In genomic region chr14:46941896-46942812, GRCm38 (mm10) we compare ENCODE assay signal across 8 mouse cellular contexts. TPM values are rescaled to one million over a fixed set of nuclear protein-coding genes. Genes with fewer than 3 reads are reported as not detected.
A peak's percentile ranks its signal among the peaks of the same experiment; 100 is the strongest.
DNase-seq lines count a peak whose midpoint lies in the region; ATAC-seq and TF ChIP-seq lines count a peak whose summit lies in the region.

No protein-coding gene starts in this region.

- H3K4me1 ChIP-seq in intestine, embryonic 14.5 days (replicated peaks; ENCODE audit: control insufficient read depth, insufficient read depth, low read length) = peaks cover 21% of the 10 kb centered on the region
- H3K4me1 ChIP-seq in midbrain, postnatal 0 days (ENCODE audit: insufficient read depth, low read length) = peaks cover 4% of the 10 kb centered on the region; the same call in 1 of the 2 replicates

- no peaks in the 10 kb centered on the region for H3K27me3 ChIP-seq in intestine, embryonic 14.5 days (replicated peaks; ENCODE audit: control insufficient read depth, insufficient read depth, low read length)
- no peaks in the 10 kb centered on the region for H3K27me3 ChIP-seq in midbrain, postnatal 0 days (ENCODE audit: insufficient read depth, low read length)

- peak overlapping the region; percentile 31 for H3K4me2 ChIP-seq in intestine, embryonic 14.5 days (ENCODE audit: low read length)
- H3K4me2 ChIP-seq in midbrain, postnatal 0 days (ENCODE audit: low read depth, low read length, poor library complexity, severe bottlenecking) = peak overlapping the region; percentile 42

- no peak overlapping the region for H3K9ac ChIP-seq in intestine, embryonic 14.5 days (ENCODE audit: low read length)
- H3K9ac ChIP-seq in midbrain, postnatal 0 days (replicated peaks; ENCODE audit: low read length, poor library complexity, severe bottlenecking) = no peak overlapping the region

- 39% methylated on average over 23 of the region's 23 CpGs for WGBS in intestine, embryonic 14.5 days
- WGBS in midbrain, postnatal 0 days = 53% methylated on average over 23 of the region's 23 CpGs

- H3K27ac ChIP-seq in intestine, embryonic 14.5 days (ENCODE audit: low read depth) = peak overlapping the region; percentile 84
- peak overlapping the region; percentile 62 for H3K27ac ChIP-seq in midbrain, postnatal 0 days (ENCODE audit: low read depth, low read length)

- peak; percentile 67 for ATAC-seq in granulocyte monocyte progenitor cell, adult 5-6 weeks (replicated peaks; ENCODE audit: poor library complexity, severe bottlenecking)
- ATAC-seq in intestine, embryonic 14.5 days (replicated peaks; ENCODE audit: low FRiP score, low TSS enrichment, low read depth) = peak; percentile 84
- peak; percentile 70 for ATAC-seq in midbrain, postnatal 0 days (ENCODE audit: low FRiP score)
- ATAC-seq in monocyte, adult 5-6 weeks (replicated peaks; ENCODE audit: insufficient number of reproducible peaks, low FRiP score, low TSS enrichment, poor library complexity, severe bottlenecking) = no peak
- no peak for ATAC-seq in erythroblast, adult 5-6 weeks (replicated peaks; ENCODE audit: low FRiP score, poor library complexity, severe bottlenecking)

- no peaks in the 10 kb centered on the region for H3K9me3 ChIP-seq in intestine, embryonic 14.5 days (ENCODE audit: control insufficient read depth, low read length)
- H3K9me3 ChIP-seq in midbrain, postnatal 0 days (ENCODE audit: low read length) = no peaks in the 10 kb centered on the region

- DNase-seq in Muller cell, postnatal 12 days (ENCODE audit: inconsistent ontology term) = peak; percentile 31
- peak; percentile 80 for DNase-seq in embryo, embryonic 11.5 days (ENCODE audit: low read depth, low spot score)
- DNase-seq in intestine, embryonic 14.5 days (ENCODE audit: low spot score) = peak; percentile 72
- DNase-seq in left cerebral cortex, postnatal 14 days (ENCODE audit: low spot score in 2 of 2) = peak; percentile 78 to 79
- DNase-seq in midbrain, postnatal 0 days (ENCODE audit: low spot score) = peak; percentile 46

- intact Hi-C loops in left cerebral cortex, postnatal 14 days (cut with DNase I) = no loop called here

- no peaks in the 10 kb centered on the region for H3K36me3 ChIP-seq in intestine, embryonic 14.5 days (ENCODE audit: control insufficient read depth, insufficient read depth, low read length)
- H3K36me3 ChIP-seq in midbrain, postnatal 0 days (ENCODE audit: insufficient read depth, low read length) = no peaks in the 10 kb centered on the region

- peak; percentile 23; the same call in 1 of the 2 replicates for TF ChIP-seq CTCF in midbrain, postnatal 0 days (IDR thresholded peaks at IDR 0.05)

- no peak overlapping the region for H3K4me3 ChIP-seq in intestine, embryonic 14.5 days (ENCODE audit: low read depth, low read length)
- H3K4me3 ChIP-seq in midbrain, postnatal 0 days (ENCODE audit: low read depth, low read length) = no peak overlapping the region

RNA-seq across cellular contexts. Expression of gene Samd4, which starts 59.5 kb away (rescaled TPM):
- not detected in 2 replicates for total RNA-seq in granulocyte monocyte progenitor cell, adult 5-6 weeks (2014; fragmentation: Nextera tagmentation)
- total RNA-seq in granulocyte monocyte progenitor cell, adult 5-6 weeks (2017) = not detected in 2 replicates
- polyA plus RNA-seq in intestine, embryonic 14.5 days (2014; fragmentation: Nextera tagmentation; extraction: Ambion mirVana) = 4.4 and 4.9 TPM in 2 replicates
- total RNA-seq in left cerebral cortex, postnatal 14 days (2021) = 10 to 100 TPM; 23.1 to 25.9 TPM
- 16.0 and 19.8 TPM in 2 replicates for total RNA-seq in midbrain, postnatal 0 days (2014; rRNA removed)
- 4.4 and 5.1 TPM in 2 replicates for polyA plus RNA-seq in midbrain, postnatal 0 days (2015; fragmentation: Nextera tagmentation; extraction: Ambion mirVana)
- total RNA-seq in monocyte, adult 5-6 weeks (2017) = not detected in 3 replicates
- total RNA-seq in erythroblast, adult 5-6 weeks (2015; ENCODE audit: low replicate concordance) = 5.2 and 7.5 TPM in 2 replicates
- total RNA-seq in erythroblast, adult 5-6 weeks (2017; ENCODE audit: low replicate concordance) = 4.0 and 11.5 TPM in 2 replicates

Comparison
In these comparisons a context has a peak if more than half of its experiments do, and no peak if none do; other contexts are left out.
1. ATAC-seq: peak in granulocyte monocyte progenitor cell, adult 5-6 weeks (single experiment), intestine, embryonic 14.5 days (single experiment) and midbrain, postnatal 0 days (single experiment); none in monocyte, adult 5-6 weeks (single experiment) and erythroblast, adult 5-6 weeks (single experiment).
2. Peak in every context shown above with its lines, with median percentiles within 50 percentile points of each other: DNase-seq.